Mouse (Mus musculus): Measurements from ENCODE around the gene Sirt4. TPM values are rescaled to one million over a fixed set of nuclear protein-coding genes. Genes with fewer than 3 reads are reported as not detected.
"Not testable (repeated sequence)": the region's sequence is repeated elsewhere in the genome, so short reads cannot be mapped to it uniquely, and the experiment has no call there.

The Sirt4 gene
- total RNA-seq, 2 experiments from 2014 or later: 10.5 to 12.7 TPM

- peak; percentile 80 for DNase-seq
Observed at GRCm38 (mm10) chr5:115514896-115515587, 30.5 kb upstream of the Sirt4 start.

GRCm38 (mm10) chr5:115514346-115514745 lies 29.8 kb upstream of the Sirt4 start:
- no peak for DNase-seq

- DNase-seq: no peak
Observed at GRCm38 (mm10) chr5:115513721-115514120, 29.2 kb upstream of the Sirt4 start.

GRCm38 (mm10) chr5:115513246-115513645 lies 28.7 kb upstream of the Sirt4 start:
- no peak for DNase-seq

- no peak for DNase-seq
Observed at GRCm38 (mm10) chr5:115512375-115512774, 27.9 kb upstream of the Sirt4 start.

GRCm38 (mm10) chr5:115509790-115510689 lies 25.5 kb upstream of the Sirt4 start:
- peak; percentile 45 for DNase-seq

GRCm38 (mm10) chr5:115509321-115509761 lies 24.8 kb upstream of the Sirt4 start:
- peak; percentile 53 for DNase-seq

GRCm38 (mm10) chr5:115508859-115509147 lies 24.3 kb upstream of the Sirt4 start:
- DNase-seq: peak; percentile 61

GRCm38 (mm10) chr5:115507981-115508858 lies 23.7 kb upstream of the Sirt4 start:
- DNase-seq: peak; percentile 71

GRCm38 (mm10) chr5:115507267-115507980 lies 22.9 kb upstream of the Sirt4 start:
- DNase-seq: no peak

GRCm38 (mm10) chr5:115506454-115507201 lies 22.1 kb upstream of the Sirt4 start, which contains the start of gene Pxn:
TSS of gene Pxn (plus strand) at chr5:115506676.
- peak; percentile 97 for DNase-seq

- not testable (repeated sequence) for DNase-seq
Observed at GRCm38 (mm10) chr5:115505617-115506016, 21.1 kb upstream of the Sirt4 start.

- no peak for DNase-seq
Observed at GRCm38 (mm10) chr5:115503035-115503434, 18.5 kb upstream of the Sirt4 start.

GRCm38 (mm10) chr5:115500383-115500935 lies 15.9 kb upstream of the Sirt4 start:
- no peak for DNase-seq

GRCm38 (mm10) chr5:115498307-115499240 lies 14.0 kb upstream of the Sirt4 start:
- no peak for DNase-seq

- DNase-seq: no peak
Observed at GRCm38 (mm10) chr5:115497033-115497432, 12.5 kb upstream of the Sirt4 start.

- DNase-seq: not testable (repeated sequence)
Observed at GRCm38 (mm10) chr5:115495618-115496017, 11.1 kb upstream of the Sirt4 start.

- DNase-seq: no peak
Observed at GRCm38 (mm10) chr5:115493441-115493840, 8.9 kb upstream of the Sirt4 start.

GRCm38 (mm10) chr5:115492711-115493335 lies 8.3 kb upstream of the Sirt4 start:
- no peak for DNase-seq

Measured in heart, postnatal 4 days (tissue).